Mouse (Mus musculus): ENCODE data around the gene AB124611. TPM values are rescaled to one million over a fixed set of nuclear protein-coding genes. Genes with fewer than 3 reads are reported as not detected.
"Not testable (repeated sequence)": the region's sequence is repeated elsewhere in the genome, so short reads cannot be mapped to it uniquely, and the experiment has no call there.

The AB124611 gene
- polyA plus RNA-seq (2016; fragmentation: Nextera tagmentation; extraction: Ambion mirVana): 4.5 and 4.7 TPM in 2 replicates

GRCm38 (mm10) chr9:21525937-21526633 is at the start of gene AB124611:
AB124611 (plus strand) TSS chr9:21526176.
- WGBS: 78% methylated on average over 14 of the region's 14 CpGs
- Histone ChIP-seq H3K27me3 (replicated peaks) (no peaks in the 10 kb centered on the region), H3K4me1 (no peaks in the 10 kb centered on the region), H3K4me3 (no peak within 1 kb of the TSS), H3K9me3 (no peaks in the 10 kb centered on the region), H3K4me2 (replicated peaks) (no peak within 1 kb of the TSS), H3K9ac (no peak within 1 kb of the TSS), H3K36me3 (peaks cover 3% of the 10 kb centered on the region; the same call in 1 of the 2 replicates), H3K27ac (no peak within 1 kb of the TSS)
- no peak for ATAC-seq (ENCODE audit: low FRiP score, low read depth)

GRCm38 (mm10) chr9:21477707-21478106 is 48.3 kb upstream of the AB124611 start:
- WGBS: 97% methylated on average over 6 of the region's 6 CpGs
- no peak overlapping the region for H3K9ac ChIP-seq
- ATAC-seq (ENCODE audit: low FRiP score, low read depth): no peak
- H3K4me1 ChIP-seq: no peaks in the 10 kb centered on the region
- H3K27ac ChIP-seq: no peak overlapping the region
- H3K36me3 ChIP-seq: peaks cover 93% of the 10 kb centered on the region
- peaks cover 8% of the 10 kb centered on the region; the same call in 1 of the 2 replicates for H3K9me3 ChIP-seq
- no peak overlapping the region for H3K4me2 ChIP-seq (replicated peaks)
- no peaks in the 10 kb centered on the region for H3K27me3 ChIP-seq (replicated peaks)
- H3K4me3 ChIP-seq: no peak overlapping the region

- no peak overlapping the region for H3K27ac ChIP-seq
- no peak overlapping the region for H3K4me3 ChIP-seq
- no peaks in the 10 kb centered on the region for H3K9me3 ChIP-seq
- no peak overlapping the region for H3K4me2 ChIP-seq (replicated peaks)
- H3K27me3 ChIP-seq (replicated peaks): no peaks in the 10 kb centered on the region
- H3K36me3 ChIP-seq: peaks cover 73% of the 10 kb centered on the region
- no peak for ATAC-seq (ENCODE audit: low FRiP score, low read depth)
- H3K9ac ChIP-seq: no peak overlapping the region
- WGBS: 97% methylated on average over 4 of the region's 4 CpGs
- no peaks in the 10 kb centered on the region for H3K4me1 ChIP-seq
Observed at GRCm38 (mm10) chr9:21484065-21484464, 41.9 kb upstream of the AB124611 start.

- not testable (repeated sequence) for H3K27ac ChIP-seq; H3K27me3 ChIP-seq (replicated peaks); ATAC-seq (ENCODE audit: low FRiP score, low read depth); H3K9me3 ChIP-seq; H3K4me1 ChIP-seq; H3K4me2 ChIP-seq (replicated peaks); H3K9ac ChIP-seq; H3K4me3 ChIP-seq
- 93% methylated on average over 1 of the region's 2 CpGs for WGBS
- peaks cover 59% of the 10 kb centered on the region for H3K36me3 ChIP-seq
Observed at GRCm38 (mm10) chr9:21488246-21488645, 37.7 kb upstream of the AB124611 start.

GRCm38 (mm10) chr9:21490696-21491095 is 35.3 kb upstream of the AB124611 start:
- Histone ChIP-seq H3K4me2 (replicated peaks) (no peak overlapping the region), H3K27ac (no peak overlapping the region), H3K9me3 (no peaks in the 10 kb centered on the region), H3K27me3 (replicated peaks) (no peaks in the 10 kb centered on the region), H3K36me3 (peaks cover 54% of the 10 kb centered on the region), H3K4me1 (no peaks in the 10 kb centered on the region), H3K9ac (no peak overlapping the region), H3K4me3 (no peak overlapping the region)
- no peak for ATAC-seq (ENCODE audit: low FRiP score, low read depth)
- 93% methylated on average over 9 of the region's 9 CpGs for WGBS

GRCm38 (mm10) chr9:21493907-21494306 is 32.1 kb upstream of the AB124611 start:
- Histone ChIP-seq H3K9me3 (no peaks in the 10 kb centered on the region), H3K4me1 (no peaks in the 10 kb centered on the region), H3K27me3 (replicated peaks) (no peaks in the 10 kb centered on the region), H3K4me2 (replicated peaks) (no peak overlapping the region), H3K36me3 (peaks cover 48% of the 10 kb centered on the region), H3K9ac (no peak overlapping the region), H3K27ac (no peak overlapping the region), H3K4me3 (no peak overlapping the region)
- ATAC-seq (ENCODE audit: low FRiP score, low read depth): no peak
- WGBS: 54% methylated on average over 2 of the region's 2 CpGs

GRCm38 (mm10) chr9:21494726-21495125 is 31.2 kb upstream of the AB124611 start:
- Histone ChIP-seq H3K4me1 (no peaks in the 10 kb centered on the region), H3K36me3 (peaks cover 53% of the 10 kb centered on the region)
- 79% methylated on average over 9 of the region's 9 CpGs for WGBS

GRCm38 (mm10) chr9:21496308-21497049 is 29.5 kb upstream of the AB124611 start:
- Histone ChIP-seq H3K9me3 (no peaks in the 10 kb centered on the region), H3K4me3 (no peak overlapping the region), H3K27me3 (replicated peaks) (no peaks in the 10 kb centered on the region), H3K4me2 (replicated peaks) (no peak overlapping the region), H3K9ac (0 out of 2 replicates have a peak overlapping the region, but pooled peaks have one; percentile 33), H3K27ac (no peak overlapping the region), H3K4me1 (no peaks in the 10 kb centered on the region), H3K36me3 (peaks cover 53% of the 10 kb centered on the region)
- no peak for ATAC-seq (ENCODE audit: low FRiP score, low read depth)
- WGBS: 85% methylated on average over 19 of the region's 19 CpGs

More at GRCm38 (mm10) chr9:21494726-21495125, 31.2 kb upstream of the AB124611 start:
- Histone ChIP-seq H3K9me3 (no peaks in the 10 kb centered on the region), H3K27ac (no peak overlapping the region), H3K4me3 (no peak overlapping the region), H3K4me2 (replicated peaks) (no peak overlapping the region), H3K27me3 (replicated peaks) (no peaks in the 10 kb centered on the region), H3K9ac (no peak overlapping the region)
- no peak for ATAC-seq (ENCODE audit: low FRiP score, low read depth)

GRCm38 (mm10) chr9:21497050-21497542 is 28.9 kb upstream of the AB124611 start:
- Histone ChIP-seq H3K4me2 (replicated peaks) (no peak overlapping the region), H3K27me3 (replicated peaks) (no peaks in the 10 kb centered on the region), H3K9ac (no peak overlapping the region), H3K4me1 (no peaks in the 10 kb centered on the region), H3K4me3 (no peak overlapping the region), H3K36me3 (peaks cover 53% of the 10 kb centered on the region), H3K9me3 (no peaks in the 10 kb centered on the region), H3K27ac (no peak overlapping the region)
- ATAC-seq (ENCODE audit: low FRiP score, low read depth): no peak
- 90% methylated on average over 16 of the region's 16 CpGs for WGBS

- H3K36me3 ChIP-seq: peaks cover 53% of the 10 kb centered on the region
- no peaks in the 10 kb centered on the region for H3K27me3 ChIP-seq (replicated peaks)
- 93% methylated on average over 2 of the region's 2 CpGs for WGBS
- no peak overlapping the region for H3K9ac ChIP-seq
- H3K27ac ChIP-seq: no peak overlapping the region
- ATAC-seq (ENCODE audit: low FRiP score, low read depth): no peak
- H3K9me3 ChIP-seq: no peaks in the 10 kb centered on the region
- H3K4me2 ChIP-seq (replicated peaks): no peak overlapping the region
- H3K4me3 ChIP-seq: no peak overlapping the region
- H3K4me1 ChIP-seq: no peaks in the 10 kb centered on the region
Observed at GRCm38 (mm10) chr9:21497664-21498063, 28.3 kb upstream of the AB124611 start.

GRCm38 (mm10) chr9:21498284-21498902 is 27.6 kb upstream of the AB124611 start:
- Histone ChIP-seq H3K27me3 (replicated peaks) (no peaks in the 10 kb centered on the region), H3K27ac (no peak overlapping the region), H3K9ac (no peak overlapping the region), H3K4me1 (no peaks in the 10 kb centered on the region), H3K4me2 (replicated peaks) (no peak overlapping the region), H3K9me3 (no peaks in the 10 kb centered on the region), H3K4me3 (no peak overlapping the region), H3K36me3 (peaks cover 58% of the 10 kb centered on the region)
- WGBS: 87% methylated on average over 12 of the region's 12 CpGs
- ATAC-seq (ENCODE audit: low FRiP score, low read depth): no peak

- Histone ChIP-seq H3K4me3 (no peak overlapping the region), H3K4me2 (replicated peaks) (no peak overlapping the region), H3K9me3 (no peaks in the 10 kb centered on the region), H3K4me1 (no peaks in the 10 kb centered on the region), H3K27ac (no peak overlapping the region), H3K27me3 (replicated peaks) (no peaks in the 10 kb centered on the region), H3K36me3 (peaks cover 77% of the 10 kb centered on the region), H3K9ac (no peak overlapping the region)
- ATAC-seq (ENCODE audit: low FRiP score, low read depth): no peak
- WGBS: 98% methylated on average over 8 of the region's 8 CpGs
Observed at GRCm38 (mm10) chr9:21503352-21503751, 22.6 kb upstream of the AB124611 start.
